Mouse (Mus musculus) macrophage (primary cell): ENCODE data around the gene Olfml2a. TPM values are rescaled to one million over a fixed set of nuclear protein-coding genes. Genes with fewer than 3 reads are reported as not detected.
"Not testable (repeated sequence)": the region's sequence is repeated elsewhere in the genome, so short reads cannot be mapped to it uniquely, and the experiment has no call there.

ENCODE experiments used
- H3K27ac ChIP-seq: fragments of 350-480 bp; formaldehyde crosslinking; 2 replicates; pipeline ENCODE4 v1.9.0; 2021
- H3K36me3 ChIP-seq: fragments of 350-480 bp; formaldehyde crosslinking; 2 replicates; pipeline ENCODE4 v1.9.0; 2021; ENCODE audit errors: inconsistent target
- H3K4me3 ChIP-seq: fragments of 350-480 bp; formaldehyde crosslinking; 2 replicates; pipeline ENCODE4 v1.9.0; 2021; ENCODE audit errors: inconsistent target
- H3K79me2 ChIP-seq: fragments of 350-480 bp; formaldehyde crosslinking; 2 replicates; pipeline ENCODE4 v1.9.0; 2021; ENCODE audit errors: inconsistent target
- WGBS: methylation state at CpG from one replicate; pipeline ENCODE4 v1.1.7; 2026; ENCODE audit warnings: inconsistent platforms; ENCODE audit not compliant: missing documents; 5-methylcytosine and 5-hydroxymethylcytosine counted together
- polyA plus RNA-seq: library from polyadenylated mRNA; stranded (reverse); fragments of 250-400 nt; gene quantifications from 3 replicates; pipeline ENCODE4 v1.2.4, GENCODE M21; 2018; ENCODE audit warnings: inconsistent platforms

The Olfml2a gene
- polyA plus RNA-seq, 1 experiment from 2014 or later = not detected

GRCm38 (mm10) chr2:39004880-39005435, 73.2 kb downstream of the Olfml2a start, which contains the start of gene Arpc5l:
Gene Arpc5l, plus strand, starts transcription at chr2:39005348.
- peaks cover 67% of the 10 kb centered on the region for H3K79me2 ChIP-seq
- peak within 1 kb of the TSS; percentile 59 for H3K27ac ChIP-seq
- WGBS = under 1% methylated on average over 57 of the region's 58 CpGs
- peaks cover 29% of the 10 kb centered on the region for H3K36me3 ChIP-seq
- peak within 1 kb of the TSS; percentile 93 for H3K4me3 ChIP-seq

GRCm38 (mm10) chr2:39005574-39006079, 73.8 kb downstream of the Olfml2a start, which contains the start of gene Rpl35:
Gene Rpl35, minus strand, starts transcription at chr2:39005624.
- H3K4me3 ChIP-seq = peak within 1 kb of the TSS; percentile 93
- H3K27ac ChIP-seq = peak within 1 kb of the TSS; percentile 59
- WGBS = 15% methylated on average over 14 of the region's 15 CpGs
- peaks cover 74% of the 10 kb centered on the region for H3K79me2 ChIP-seq
- peaks cover 24% of the 10 kb centered on the region for H3K36me3 ChIP-seq

GRCm38 (mm10) chr2:39006149-39006730, 74.5 kb downstream of the Olfml2a start:
- Histone ChIP-seq H3K27ac (no peak overlapping the region), H3K4me3 (peak overlapping the region; percentile 93), H3K79me2 (peaks cover 77% of the 10 kb centered on the region), H3K36me3 (peaks cover 18% of the 10 kb centered on the region; the same call in 1 of the 2 replicates)
- 87% methylated on average over 12 of the region's 14 CpGs for WGBS

GRCm38 (mm10) chr2:39007865-39008264, 76.1 kb downstream of the Olfml2a start:
- under 1% methylated on average over 43 of the region's 44 CpGs for WGBS

GRCm38 (mm10) chr2:39008350-39008851, 76.6 kb downstream of the Olfml2a start:
- WGBS = under 1% methylated on average over 25 of the region's 25 CpGs
- peaks cover 84% of the 10 kb centered on the region for H3K79me2 ChIP-seq

More at GRCm38 (mm10) chr2:39007865-39008264, 76.1 kb downstream of the Olfml2a start:
- Histone ChIP-seq H3K4me3 (peak overlapping the region; percentile 94), H3K79me2 (peaks cover 84% of the 10 kb centered on the region), H3K27ac (peak overlapping the region; percentile 65), H3K36me3 (0 out of 2 replicates have a peak, but pooled peaks cover 8% of the 10 kb centered on the region)

GRCm38 (mm10) chr2:39008954-39009365, 77.2 kb downstream of the Olfml2a start:
- Histone ChIP-seq H3K36me3 (peaks cover 15% of the 10 kb centered on the region; the same call in 1 of the 2 replicates), H3K27ac (peak overlapping the region; percentile 61), H3K79me2 (peaks cover 84% of the 10 kb centered on the region), H3K4me3 (peak overlapping the region; percentile 94)
- WGBS = 6% methylated on average over 3 of the region's 3 CpGs

More at GRCm38 (mm10) chr2:39008350-39008851, 76.6 kb downstream of the Olfml2a start:
- Histone ChIP-seq H3K4me3 (peak overlapping the region; percentile 94), H3K36me3 (0 out of 2 replicates have a peak, but pooled peaks cover 10% of the 10 kb centered on the region), H3K27ac (peak overlapping the region; percentile 61)

- peaks cover 77% of the 10 kb centered on the region for H3K79me2 ChIP-seq
- whole genome bisulfite sequencing = 97% methylated on average over 4 of the region's 5 CpGs
- H3K27ac ChIP-seq = peak overlapping the region; percentile 31
- peaks cover 27% of the 10 kb centered on the region for H3K36me3 ChIP-seq
- H3K4me3 ChIP-seq = not testable (repeated sequence)
Observed at GRCm38 (mm10) chr2:39010144-39010543, 78.4 kb downstream of the Olfml2a start.

GRCm38 (mm10) chr2:39011264-39011663, 79.5 kb downstream of the Olfml2a start:
- Histone ChIP-seq H3K79me2 (peaks cover 66% of the 10 kb centered on the region), H3K36me3 (peaks cover 38% of the 10 kb centered on the region), H3K4me3 (no peak overlapping the region), H3K27ac (peak overlapping the region; percentile 31)

GRCm38 (mm10) chr2:39011971-39012370, 80.2 kb downstream of the Olfml2a start:
- WGBS = 94% methylated on average over 3 of the region's 3 CpGs
- H3K79me2 ChIP-seq = peaks cover 59% of the 10 kb centered on the region
- H3K36me3 ChIP-seq = peaks cover 38% of the 10 kb centered on the region
- peak overlapping the region; percentile 31 for H3K27ac ChIP-seq
- H3K4me3 ChIP-seq = no peak overlapping the region

- Histone ChIP-seq H3K36me3 (peaks cover 45% of the 10 kb centered on the region), H3K27ac (no peak overlapping the region), H3K4me3 (no peak overlapping the region), H3K79me2 (peaks cover 55% of the 10 kb centered on the region)
- WGBS = 88% methylated on average over 7 of the region's 7 CpGs
Observed at GRCm38 (mm10) chr2:39012768-39013279, 81.0 kb downstream of the Olfml2a start.

Other genes with a start within 250 kb of the Olfml2a start
- not detected in 3 replicates for gene Nr5a1, start 217.4 kb upstream of the Olfml2a start, polyA plus RNA-seq
- 1.0 to 1.4 TPM (median 1.3 TPM) in 3 replicates for gene Nr6a1, start 4.3 kb upstream of the Olfml2a start, polyA plus RNA-seq
- 0.09 to 1.3 TPM (median 0.66 TPM) in 3 replicates for gene Wdr38, start 65.5 kb downstream of the Olfml2a start, polyA plus RNA-seq
- gene Arpc5l, start 73.4 kb downstream of the Olfml2a start, polyA plus RNA-seq = 48.9 to 69.3 TPM (median 53.8 TPM) in 3 replicates
- 501 to 933 TPM (median 626 TPM) in 3 replicates for gene Rpl35, start 73.6 kb downstream of the Olfml2a start, polyA plus RNA-seq
- 11.7 to 16.1 TPM (median 12.3 TPM) in 3 replicates for gene Golga1, start 133.6 kb downstream of the Olfml2a start, polyA plus RNA-seq